Mouse (Mus musculus): ENCODE results near the gene Sprn. TPM values are rescaled to one million over a fixed set of nuclear protein-coding genes. Genes with fewer than 3 reads are reported as not detected.
A peak's percentile ranks its signal among the peaks of the same experiment; 100 is the strongest.
"Not testable (repeated sequence)": the region's sequence is repeated elsewhere in the genome, so short reads cannot be mapped to it uniquely, and the experiment has no call there.

The Sprn gene
- polyA plus RNA-seq, 1 experiment from 2014 or later, result not detected

DNA sequence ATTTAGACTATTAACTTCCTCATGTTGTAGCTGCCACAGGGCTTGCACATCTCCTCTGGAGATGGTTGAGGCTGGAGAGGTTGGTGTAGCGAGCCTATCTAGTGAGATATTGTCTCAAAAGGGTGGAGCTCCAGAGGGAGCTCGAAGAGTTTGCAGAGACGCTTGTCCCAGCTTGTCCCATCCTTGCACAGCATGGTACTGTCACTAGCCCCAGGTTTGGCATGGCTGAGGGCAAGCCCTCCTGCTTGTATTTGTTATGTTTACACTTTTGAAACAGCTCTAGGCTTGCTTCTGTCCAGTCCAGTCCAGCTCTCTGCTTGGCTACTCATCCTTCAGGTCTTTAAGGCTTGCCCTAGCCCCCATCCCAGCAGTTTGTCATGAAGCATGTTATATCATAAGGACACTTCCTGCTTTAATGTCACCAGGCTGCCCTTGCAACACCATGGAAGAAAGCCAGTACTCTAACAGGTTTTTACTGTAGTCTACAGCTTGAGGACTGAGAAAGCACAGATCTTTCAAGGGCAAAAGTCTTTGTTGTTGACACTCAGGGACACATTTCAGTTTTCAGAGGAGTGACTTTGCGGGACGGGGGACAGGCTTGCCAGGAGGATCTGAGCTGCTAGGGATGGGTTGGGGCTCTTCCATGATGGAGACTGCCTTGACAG lies 19.4 kb downstream of the Sprn start:
- no peak overlapping the region for H3K27ac ChIP-seq (ENCODE audit: low read depth, low read length)
- no peak overlapping the region for H3K4me3 ChIP-seq (ENCODE audit: low read depth, low read length)
- DNase-seq (ENCODE audit: low spot score) (no peak), ATAC-seq (replicated peaks; ENCODE audit: low FRiP score) (no peak)
- no peak overlapping the region for H3K4me2 ChIP-seq
- no peaks in the 10 kb centered on the region for H3K9me3 ChIP-seq (ENCODE audit: control insufficient read depth, low read length)
- H3K27me3 ChIP-seq (replicated peaks; ENCODE audit: control insufficient read depth, insufficient read depth, low read length), result no peaks in the 10 kb centered on the region
- no peaks in the 10 kb centered on the region for H3K36me3 ChIP-seq (ENCODE audit: control insufficient read depth, insufficient read depth, low read length)
- no peak overlapping the region for H3K9ac ChIP-seq (ENCODE audit: low read depth, low read length)
- 75% methylated on average over 5 of the region's 5 CpGs for WGBS
- no peaks in the 10 kb centered on the region for H3K4me1 ChIP-seq (replicated peaks; ENCODE audit: control insufficient read depth, insufficient read depth, low read length)

DNA sequence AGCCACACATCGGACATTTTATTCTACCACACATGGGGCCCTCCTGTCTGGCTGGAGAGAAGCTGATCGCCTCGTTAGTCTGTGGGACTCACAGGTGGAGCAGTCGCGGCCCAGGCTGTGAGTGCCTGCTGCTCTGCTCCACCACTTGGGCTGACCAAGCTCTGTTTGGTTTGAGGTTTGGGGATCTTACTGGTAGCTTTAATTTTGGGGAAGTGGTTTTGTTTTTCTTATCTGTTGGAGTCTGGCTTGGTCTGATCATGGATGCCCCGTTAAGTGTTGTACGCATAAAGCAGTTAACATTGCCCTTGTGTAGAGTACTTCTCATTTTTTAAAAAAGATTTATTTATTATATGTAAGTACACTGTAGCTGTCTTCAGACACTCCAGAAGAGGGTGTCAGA lies 20.6 kb downstream of the Sprn start:
- not testable (repeated sequence) for H3K36me3 ChIP-seq (ENCODE audit: control insufficient read depth, insufficient read depth, low read length); H3K4me2 ChIP-seq; H3K4me3 ChIP-seq (ENCODE audit: low read depth, low read length); H3K27me3 ChIP-seq (replicated peaks; ENCODE audit: control insufficient read depth, insufficient read depth, low read length); H3K9me3 ChIP-seq (ENCODE audit: control insufficient read depth, low read length); DNase-seq (ENCODE audit: low spot score); H3K4me1 ChIP-seq (replicated peaks; ENCODE audit: control insufficient read depth, insufficient read depth, low read length); H3K27ac ChIP-seq (ENCODE audit: low read depth, low read length); ATAC-seq (replicated peaks; ENCODE audit: low FRiP score); H3K9ac ChIP-seq (ENCODE audit: low read depth, low read length)
- 64% methylated on average over 5 of the region's 7 CpGs for WGBS

DNA sequence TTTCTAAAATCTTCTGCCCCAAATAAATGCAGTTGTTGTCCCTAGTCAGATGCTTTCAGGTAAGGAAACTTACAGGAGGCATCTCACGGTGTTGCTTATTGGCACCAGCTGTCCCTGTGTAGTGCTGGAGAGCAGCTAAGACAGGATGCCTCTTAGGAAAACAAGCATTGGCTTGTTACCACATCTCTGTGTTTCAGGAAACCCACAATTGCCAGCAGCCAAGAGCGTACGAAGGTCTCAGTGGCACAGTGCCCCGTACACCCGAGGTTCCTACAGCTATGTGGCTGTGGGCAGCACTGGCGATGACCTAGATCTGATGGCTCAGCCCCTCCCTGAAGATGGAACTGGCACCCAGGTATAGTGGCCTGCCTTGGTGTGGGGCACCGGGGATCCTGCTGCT lies 22.5 kb downstream of the Sprn start:
- H3K4me2 ChIP-seq; H3K36me3 ChIP-seq (ENCODE audit: control insufficient read depth, insufficient read depth, low read length); ATAC-seq (replicated peaks; ENCODE audit: low FRiP score); H3K27ac ChIP-seq (ENCODE audit: low read depth, low read length); H3K9me3 ChIP-seq (ENCODE audit: control insufficient read depth, low read length); H3K4me3 ChIP-seq (ENCODE audit: low read depth, low read length); H3K27me3 ChIP-seq (replicated peaks; ENCODE audit: control insufficient read depth, insufficient read depth, low read length); DNase-seq (ENCODE audit: low spot score); H3K9ac ChIP-seq (ENCODE audit: low read depth, low read length); H3K4me1 ChIP-seq (replicated peaks; ENCODE audit: control insufficient read depth, insufficient read depth, low read length): not testable (repeated sequence)
- WGBS, result 80% methylated on average over 6 of the region's 7 CpGs

DNA sequence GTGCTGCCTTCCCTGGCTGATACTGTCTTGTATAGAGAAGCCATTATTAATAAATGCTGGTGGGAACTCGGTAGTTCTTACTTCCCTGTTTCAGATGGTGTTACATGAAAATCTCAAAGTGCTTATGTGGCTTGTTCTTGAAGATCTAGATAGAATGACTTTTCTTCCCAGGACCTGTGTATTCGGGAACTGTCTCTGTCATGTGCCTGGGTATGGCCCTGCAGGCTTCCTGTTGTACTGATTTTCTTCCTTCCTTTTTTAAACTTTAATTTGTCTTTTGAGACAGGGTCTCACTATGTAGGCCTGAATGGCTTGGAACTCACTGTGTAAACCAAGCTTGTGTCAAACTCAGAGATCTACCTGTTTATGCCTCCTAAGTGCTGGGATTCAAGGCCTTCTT lies 26.8 kb downstream of the Sprn start:
- ATAC-seq (replicated peaks; ENCODE audit: low FRiP score) (no peak), DNase-seq (ENCODE audit: low spot score) (no peak)
- peaks cover 3% of the 10 kb centered on the region for H3K4me1 ChIP-seq (replicated peaks; ENCODE audit: control insufficient read depth, insufficient read depth, low read length)
- H3K27ac ChIP-seq (ENCODE audit: low read depth, low read length), result no peak overlapping the region
- no peak overlapping the region for H3K9ac ChIP-seq (ENCODE audit: low read depth, low read length)
- H3K9me3 ChIP-seq (ENCODE audit: control insufficient read depth, low read length), result no peaks in the 10 kb centered on the region
- WGBS, result 50% methylated on average over 2 of the region's 2 CpGs
- no peaks in the 10 kb centered on the region for H3K36me3 ChIP-seq (ENCODE audit: control insufficient read depth, insufficient read depth, low read length)
- no peak overlapping the region for H3K4me2 ChIP-seq
- no peak overlapping the region for H3K4me3 ChIP-seq (ENCODE audit: low read depth, low read length)
- no peaks in the 10 kb centered on the region for H3K27me3 ChIP-seq (replicated peaks; ENCODE audit: control insufficient read depth, insufficient read depth, low read length)

DNA sequence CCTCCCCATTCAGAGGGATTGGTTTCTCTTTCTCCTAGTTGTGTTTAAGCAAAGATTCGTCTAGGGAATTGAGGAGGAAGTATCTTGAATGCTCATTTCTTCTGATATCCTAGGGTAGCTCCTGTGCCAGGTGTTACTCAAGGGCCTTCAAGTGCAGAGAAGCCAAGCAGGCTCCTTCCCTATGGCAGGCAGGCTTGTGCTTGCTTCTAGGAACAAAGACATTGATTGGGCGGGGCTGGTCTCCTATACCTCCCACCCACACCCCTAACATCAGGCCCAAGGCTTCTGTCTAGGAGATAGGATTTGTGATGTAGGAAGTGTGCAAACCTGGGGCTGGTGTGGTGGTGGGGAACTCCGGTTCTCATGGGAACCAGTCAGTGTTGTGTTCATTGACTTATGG lies 27.7 kb downstream of the Sprn start:
- H3K9ac ChIP-seq (ENCODE audit: low read depth, low read length), result no peak overlapping the region
- no peaks in the 10 kb centered on the region for H3K36me3 ChIP-seq (ENCODE audit: control insufficient read depth, insufficient read depth, low read length)
- H3K4me1 ChIP-seq (replicated peaks; ENCODE audit: control insufficient read depth, insufficient read depth, low read length), result peaks cover 3% of the 10 kb centered on the region
- ATAC-seq (replicated peaks; ENCODE audit: low FRiP score) (no peak), DNase-seq (ENCODE audit: low spot score) (no peak)
- H3K4me2 ChIP-seq, result peak overlapping the region; percentile 19
- no peaks in the 10 kb centered on the region for H3K9me3 ChIP-seq (ENCODE audit: control insufficient read depth, low read length)
- no peak overlapping the region for H3K4me3 ChIP-seq (ENCODE audit: low read depth, low read length)
- no peaks in the 10 kb centered on the region for H3K27me3 ChIP-seq (replicated peaks; ENCODE audit: control insufficient read depth, insufficient read depth, low read length)
- WGBS, result 82% methylated on average over 3 of the region's 3 CpGs
- H3K27ac ChIP-seq (ENCODE audit: low read depth, low read length), result no peak overlapping the region

DNA sequence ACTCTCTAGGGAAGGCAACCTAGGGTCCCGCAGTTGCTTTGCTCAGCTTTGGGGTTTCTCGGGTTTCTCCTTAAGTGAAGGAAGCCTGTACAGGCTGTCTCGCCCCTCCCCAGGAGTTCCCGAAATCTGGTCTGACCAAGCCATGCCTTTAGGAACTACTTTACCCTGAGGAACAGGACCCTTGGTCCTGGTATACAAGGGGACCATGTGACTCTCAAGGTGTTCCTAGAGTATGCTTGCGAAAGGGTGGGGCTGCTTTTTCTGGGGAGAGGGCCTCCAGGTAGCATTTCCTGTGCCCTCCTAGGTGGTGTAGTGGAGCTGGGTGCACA lies 28.7 kb downstream of the Sprn start:
- Histone ChIP-seq H3K27ac (ENCODE audit: low read depth, low read length) (0 out of 2 replicates have a peak overlapping the region, but pooled peaks have one; percentile 43), H3K4me3 (ENCODE audit: low read depth, low read length) (peak overlapping the region; percentile 86), H3K9ac (ENCODE audit: low read depth, low read length) (peak overlapping the region; percentile 88), H3K4me2 (peak overlapping the region; percentile 95), H3K9me3 (ENCODE audit: control insufficient read depth, low read length) (no peaks in the 10 kb centered on the region), H3K36me3 (ENCODE audit: control insufficient read depth, insufficient read depth, low read length) (no peaks in the 10 kb centered on the region), H3K27me3 (replicated peaks; ENCODE audit: control insufficient read depth, insufficient read depth, low read length) (no peaks in the 10 kb centered on the region), H3K4me1 (replicated peaks; ENCODE audit: control insufficient read depth, insufficient read depth, low read length) (peaks cover 3% of the 10 kb centered on the region)
- ATAC-seq (replicated peaks; ENCODE audit: low FRiP score) (peak; percentile 4; the same call in 1 of the 2 replicates), DNase-seq (ENCODE audit: low spot score) (no peak)
- 5% methylated on average over 5 of the region's 5 CpGs for WGBS

DNA sequence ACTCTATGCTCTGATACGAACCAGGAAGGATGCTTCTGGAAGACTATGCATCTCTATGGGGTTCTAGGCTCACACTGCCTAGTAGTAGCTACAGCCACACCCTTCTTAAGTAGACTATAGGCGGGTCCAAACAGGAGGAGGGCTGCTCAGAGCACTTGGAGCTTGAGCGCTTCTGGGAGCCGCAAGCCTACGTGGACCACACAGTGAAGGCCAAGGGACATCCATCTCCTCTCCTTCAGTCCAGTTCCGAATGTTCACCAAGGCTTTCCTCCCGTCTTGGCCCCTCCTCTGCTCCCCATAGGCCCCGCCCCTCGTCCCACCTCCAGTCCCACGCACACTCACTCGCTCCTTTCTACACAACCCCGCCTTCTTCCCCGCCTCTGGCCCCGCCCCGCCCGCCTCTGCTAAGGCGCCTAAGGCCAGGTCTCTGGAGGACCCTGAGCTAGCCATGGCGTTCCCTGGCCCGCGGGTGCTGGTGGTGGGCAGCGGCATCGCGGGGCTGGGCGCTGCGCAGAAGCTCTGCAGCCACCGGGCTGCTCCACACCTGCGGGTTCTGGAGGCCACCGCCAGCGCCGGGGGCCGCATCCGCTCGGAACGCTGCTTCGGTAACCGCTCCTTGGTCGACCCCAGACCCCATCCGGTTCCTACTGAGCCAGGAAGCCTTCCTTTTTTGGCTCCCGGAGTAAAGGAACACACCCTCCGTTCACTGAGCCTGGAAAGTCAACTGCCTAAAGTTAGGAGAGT lies 29.2 kb downstream of the Sprn start:
- DNase-seq (ENCODE audit: low spot score), result peak; percentile 93
- no peaks in the 10 kb centered on the region for H3K36me3 ChIP-seq (ENCODE audit: control insufficient read depth, insufficient read depth, low read length)
- peaks cover 3% of the 10 kb centered on the region for H3K4me1 ChIP-seq (replicated peaks; ENCODE audit: control insufficient read depth, insufficient read depth, low read length)
- H3K27me3 ChIP-seq (replicated peaks; ENCODE audit: control insufficient read depth, insufficient read depth, low read length), result no peaks in the 10 kb centered on the region
- H3K9ac ChIP-seq (ENCODE audit: low read depth, low read length), result peak overlapping the region; percentile 88
- H3K4me2 ChIP-seq, result peak overlapping the region; percentile 95
- H3K27ac ChIP-seq (ENCODE audit: low read depth, low read length), result 0 out of 2 replicates have a peak overlapping the region, but pooled peaks have one; percentile 43
- peak overlapping the region; percentile 86 for H3K4me3 ChIP-seq (ENCODE audit: low read depth, low read length)
- ATAC-seq (replicated peaks; ENCODE audit: low FRiP score), result peak; percentile 99
- H3K9me3 ChIP-seq (ENCODE audit: control insufficient read depth, low read length), result no peaks in the 10 kb centered on the region
- 2% methylated on average over 39 of the region's 40 CpGs for WGBS

DNA sequence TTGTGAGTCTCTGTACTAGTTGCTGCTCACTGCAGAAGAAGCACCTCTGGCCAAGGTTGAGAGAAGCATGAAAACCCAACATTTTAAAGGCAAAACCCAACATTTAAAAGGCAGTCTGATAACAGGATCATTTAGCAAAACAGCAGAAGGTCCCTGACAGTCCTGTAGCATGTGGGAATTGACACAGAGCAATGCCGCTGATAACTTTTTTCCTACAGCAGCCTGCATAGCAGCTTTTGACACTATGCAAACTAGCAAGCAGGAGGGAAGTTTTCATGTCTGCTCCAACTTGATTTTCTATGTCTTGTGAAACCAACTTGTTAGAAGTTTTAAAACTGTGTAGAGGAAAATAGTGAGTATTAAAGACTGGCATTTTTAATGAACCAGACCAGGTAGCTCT lies 30.3 kb downstream of the Sprn start:
- ATAC-seq (replicated peaks; ENCODE audit: low FRiP score) (no peak), DNase-seq (ENCODE audit: low spot score) (no peak)
- H3K4me3 ChIP-seq (ENCODE audit: low read depth, low read length), result no peak overlapping the region
- 76% methylated on average over 1 of the region's 1 CpGs for WGBS
- no peaks in the 10 kb centered on the region for H3K36me3 ChIP-seq (ENCODE audit: control insufficient read depth, insufficient read depth, low read length)
- no peaks in the 10 kb centered on the region for H3K27me3 ChIP-seq (replicated peaks; ENCODE audit: control insufficient read depth, insufficient read depth, low read length)
- no peak overlapping the region for H3K4me2 ChIP-seq
- H3K9me3 ChIP-seq (ENCODE audit: control insufficient read depth, low read length), result no peaks in the 10 kb centered on the region
- H3K4me1 ChIP-seq (replicated peaks; ENCODE audit: control insufficient read depth, insufficient read depth, low read length), result peaks cover 3% of the 10 kb centered on the region
- no peak overlapping the region for H3K27ac ChIP-seq (ENCODE audit: low read depth, low read length)
- H3K9ac ChIP-seq (ENCODE audit: low read depth, low read length), result no peak overlapping the region

DNA sequence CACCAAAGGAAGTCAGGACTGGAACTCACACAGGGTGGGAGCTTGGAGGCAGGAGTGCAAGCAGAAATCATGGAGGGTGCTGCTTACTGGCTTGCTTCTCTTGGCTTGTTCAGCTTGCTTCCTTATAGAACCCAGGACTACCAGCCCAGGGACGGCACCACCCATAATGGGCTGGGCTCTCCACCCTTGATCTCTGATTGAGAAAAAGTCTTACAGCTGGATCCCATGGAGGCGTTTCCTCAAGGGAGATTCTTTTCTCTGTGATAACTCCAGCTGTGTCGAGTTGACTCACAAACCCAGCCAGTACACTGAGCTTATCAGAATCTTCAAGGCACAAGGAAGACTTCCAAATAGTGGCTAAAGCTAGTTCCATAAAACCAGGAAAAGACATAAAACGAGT lies 31.9 kb downstream of the Sprn start:
- H3K36me3 ChIP-seq (ENCODE audit: control insufficient read depth, insufficient read depth, low read length), result no peaks in the 10 kb centered on the region
- H3K9me3 ChIP-seq (ENCODE audit: control insufficient read depth, low read length), result no peaks in the 10 kb centered on the region
- H3K27ac ChIP-seq (ENCODE audit: low read depth, low read length), result no peak overlapping the region
- H3K4me1 ChIP-seq (replicated peaks; ENCODE audit: control insufficient read depth, insufficient read depth, low read length), result peaks cover 3% of the 10 kb centered on the region
- no peak overlapping the region for H3K4me3 ChIP-seq (ENCODE audit: low read depth, low read length)
- no peak overlapping the region for H3K4me2 ChIP-seq
- DNase-seq (ENCODE audit: low spot score) (no peak), ATAC-seq (replicated peaks; ENCODE audit: low FRiP score) (no peak)
- WGBS, result 23% methylated on average over 4 of the region's 4 CpGs
- H3K27me3 ChIP-seq (replicated peaks; ENCODE audit: control insufficient read depth, insufficient read depth, low read length), result no peaks in the 10 kb centered on the region
- H3K9ac ChIP-seq (ENCODE audit: low read depth, low read length), result no peak overlapping the region
